Mouse (Mus musculus): ENCODE measurements around the gene Arhgap25.

DNA sequence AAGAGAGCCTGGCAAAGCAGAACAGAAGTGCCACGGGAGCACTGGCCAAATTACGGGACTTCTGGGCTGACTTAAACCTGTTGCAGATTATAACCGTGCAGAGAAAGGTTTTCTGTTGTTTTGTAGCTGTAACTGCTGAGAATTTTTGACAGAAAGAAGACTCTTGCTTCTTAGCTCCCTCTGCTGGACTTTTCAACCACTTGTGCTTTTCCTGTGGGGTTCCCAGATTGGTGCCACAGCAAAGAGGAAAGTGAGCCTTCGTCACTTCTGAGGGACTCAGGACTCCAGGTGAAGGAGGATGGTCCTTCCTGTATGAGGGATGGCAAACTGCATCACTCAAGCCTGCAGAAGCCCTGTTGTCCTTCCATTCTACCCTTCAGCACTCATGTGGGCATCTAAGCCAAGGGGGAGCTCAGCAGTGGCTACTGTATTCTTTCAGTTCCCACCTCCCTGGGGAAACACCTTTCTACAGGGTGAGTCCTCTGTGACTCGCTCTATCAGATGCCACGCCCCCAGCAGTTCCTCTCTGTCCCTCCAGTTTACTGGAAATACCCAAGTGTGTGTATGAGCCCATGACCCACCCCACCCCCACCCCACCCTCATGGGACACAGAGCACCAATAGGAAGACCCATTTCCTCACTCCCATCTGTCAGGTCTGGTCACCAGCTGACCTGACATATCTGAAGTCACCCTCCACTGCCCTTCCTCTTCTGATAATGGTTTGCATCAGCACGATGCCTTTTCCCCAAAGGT lies 19.2 kb upstream of the Arhgap25 start:
- TF ChIP-seq CTCF (IDR thresholded peaks at IDR 0.05; ENCODE audit: borderline replicate concordance, extremely low read depth, insufficient read depth, insufficient read length) (peak; percentile 45; the same call in 1 of the 2 replicates), POLR2A (IDR thresholded peaks at IDR 0.05; ENCODE audit: borderline replicate concordance, extremely low read depth, insufficient read depth, insufficient read length, poor library complexity, severe bottlenecking) (no peak)

Measured in brain, embryonic 14.5 days (tissue).